Mouse (Mus musculus) hindbrain, embryonic 11.5 days (tissue): ENCODE measurements at regions not wholly inside any gene's neighbourhood (a gene's known extent, or its start where the extent isn't known, plus 50 kb on each side); places are given as distances from the start of the nearest gene placed in this dataset.

ENCODE experiments used
- ATAC-seq: fragments of 200-750 bp; cut with Nextera tagmentation; 2 replicates; pipeline ENCODE4 v1.8.0; 2017; ENCODE audit warnings: mild to moderate bottlenecking, moderate TSS enrichment, moderate library complexity; ENCODE audit not compliant: low FRiP score
- DNase-seq: peaks from one replicate; pipeline ENCODE4 v3.0.0-alpha.2; 2015; ENCODE audit warnings: low spot score
- H3K27ac ChIP-seq: fragments of 300-500 bp; sonication (generic); 2 replicates; pipeline ENCODE4 v1.5.1; 2014; ENCODE audit warnings: mild to moderate bottlenecking, low read depth, low read length
- H3K27me3 ChIP-seq: fragments of 300-500 bp; sonication (generic); 2 replicates; pipeline ENCODE4 v1.6.1; 2014; ENCODE audit warnings: mild to moderate bottlenecking, low read length, moderate library complexity, mixed read lengths; ENCODE audit not compliant: control insufficient read depth, insufficient read depth
- H3K36me3 ChIP-seq: fragments of 300-500 bp; sonication (generic); 2 replicates; pipeline ENCODE4 v1.6.1; 2014; ENCODE audit warnings: mild to moderate bottlenecking, low read length, moderate library complexity, mixed read lengths; ENCODE audit not compliant: control insufficient read depth, insufficient read depth
- H3K4me1 ChIP-seq: fragments of 300-500 bp; sonication (generic); replicated peaks from 2 replicates; pipeline ENCODE4 v1.6.1; 2014; ENCODE audit warnings: low read length, mixed read lengths; ENCODE audit not compliant: control insufficient read depth, insufficient read depth
- H3K4me2 ChIP-seq: fragments of 300-500 bp; sonication (generic); replicated peaks from 2 replicates; pipeline ENCODE4 v1.6.1; 2014; ENCODE audit warnings: mild to moderate bottlenecking, low read depth, low read length
- H3K4me3 ChIP-seq: fragments of 300-500 bp; sonication (generic); 2 replicates; pipeline ENCODE4 v1.5.1; 2014; ENCODE audit warnings: low read depth, low read length
- H3K9ac ChIP-seq: fragments of 300-500 bp; sonication (generic); 2 replicates; pipeline ENCODE4 v1.6.1; 2014; ENCODE audit warnings: low read depth, low read length
- H3K9me3 ChIP-seq: fragments of 300-500 bp; sonication (generic); 2 replicates; pipeline ENCODE4 v1.6.1; 2016; ENCODE audit warnings: low read length; ENCODE audit not compliant: control insufficient read depth
- WGBS: fragments of 180-500 bp; shearing (Covaris S2); extraction: QIAGEN DNeasy Blood & Tissue Kit; methylation state at CpG from one replicate; pipeline ENCODE4 v1.1.7; 2014; 5-methylcytosine and 5-hydroxymethylcytosine counted together

DNA sequence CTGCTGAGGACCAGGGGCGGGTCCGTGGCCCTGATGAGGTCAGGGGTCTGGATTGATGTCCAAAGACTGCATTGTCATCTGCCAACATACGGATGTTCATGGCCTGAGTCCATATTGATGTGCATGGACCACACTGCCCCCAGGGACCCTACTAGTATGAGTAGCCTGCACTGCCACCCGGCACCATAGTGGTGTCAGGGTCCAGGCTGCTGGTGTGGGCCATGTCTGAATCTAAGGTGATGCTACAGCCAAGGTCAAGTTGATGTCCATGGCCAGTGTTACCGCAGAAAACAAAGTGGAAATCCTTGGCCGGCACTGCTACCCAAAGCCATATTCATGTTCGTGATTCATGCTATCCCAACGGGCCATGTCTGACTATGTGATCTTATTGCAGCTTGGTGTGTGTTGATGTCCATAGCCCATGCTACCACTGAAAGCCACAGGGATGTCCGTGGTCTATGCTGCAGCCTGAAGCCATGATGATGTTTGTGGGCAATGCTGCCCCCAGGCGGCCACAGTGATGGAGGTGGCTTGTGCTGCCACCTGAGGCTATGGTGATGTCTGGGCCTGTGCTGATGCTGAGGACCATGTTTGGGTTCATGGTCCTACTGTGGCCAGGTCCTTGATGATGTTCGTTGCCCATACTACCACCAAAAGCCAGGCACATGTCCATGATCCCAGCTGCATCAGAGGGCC is 130.5 kb downstream of the Iqub start:
- no peak overlapping the region for H3K4me3 ChIP-seq
- no peak overlapping the region for H3K4me2 ChIP-seq
- ATAC-seq (no peak; the same call in 1 of the 2 replicates), DNase-seq (no peak)
- no peaks in the 10 kb centered on the region for H3K36me3 ChIP-seq
- 86% methylated on average over 11 of the region's 11 CpGs for WGBS
- no peaks in the 10 kb centered on the region for H3K9me3 ChIP-seq
- H3K27me3 ChIP-seq = no peaks in the 10 kb centered on the region
- H3K9ac ChIP-seq = no peak overlapping the region
- no peaks in the 10 kb centered on the region for H3K4me1 ChIP-seq
- H3K27ac ChIP-seq = no peak overlapping the region

GRCm38 (mm10) chr6:24379859-24380258 is 135.0 kb downstream of the Iqub start:
- H3K9me3 ChIP-seq = no peaks in the 10 kb centered on the region
- H3K27ac ChIP-seq = no peak overlapping the region
- no peaks in the 10 kb centered on the region for H3K36me3 ChIP-seq
- no peak overlapping the region for H3K4me2 ChIP-seq
- no peak overlapping the region for H3K4me3 ChIP-seq
- 72% methylated on average over 2 of the region's 2 CpGs for WGBS
- DNase-seq (no peak), ATAC-seq (no peak)
- H3K27me3 ChIP-seq = no peaks in the 10 kb centered on the region
- H3K9ac ChIP-seq = no peak overlapping the region
- no peaks in the 10 kb centered on the region for H3K4me1 ChIP-seq

DNA sequence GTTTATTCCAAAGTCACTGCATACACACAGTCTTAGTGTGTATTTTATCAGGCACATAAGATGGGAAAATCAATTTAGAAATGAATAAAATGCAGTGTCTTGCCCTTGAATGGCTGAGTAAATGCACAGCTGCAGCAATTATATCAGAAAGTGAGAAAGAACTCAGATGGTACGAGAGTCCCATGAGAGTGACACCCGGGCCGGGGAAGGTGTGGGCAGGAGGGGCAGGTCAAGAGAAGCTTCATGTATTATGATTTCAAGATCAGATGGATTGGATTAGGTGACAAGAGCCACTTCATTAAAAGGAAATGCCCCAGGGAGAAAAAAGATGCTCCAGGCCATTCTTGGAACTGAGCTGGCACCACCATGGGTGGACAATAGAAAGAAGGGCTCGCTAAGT is 138.1 kb downstream of the Iqub start:
- Histone ChIP-seq H3K27me3 (no peaks in the 10 kb centered on the region), H3K9me3 (no peaks in the 10 kb centered on the region), H3K4me2 (no peak overlapping the region), H3K27ac (no peak overlapping the region), H3K4me1 (no peaks in the 10 kb centered on the region), H3K9ac (no peak overlapping the region), H3K4me3 (no peak overlapping the region), H3K36me3 (no peaks in the 10 kb centered on the region)
- 60% methylated on average over 4 of the region's 4 CpGs for WGBS
- ATAC-seq = peak; percentile 69
- DNase-seq = peak; percentile 11

DNA sequence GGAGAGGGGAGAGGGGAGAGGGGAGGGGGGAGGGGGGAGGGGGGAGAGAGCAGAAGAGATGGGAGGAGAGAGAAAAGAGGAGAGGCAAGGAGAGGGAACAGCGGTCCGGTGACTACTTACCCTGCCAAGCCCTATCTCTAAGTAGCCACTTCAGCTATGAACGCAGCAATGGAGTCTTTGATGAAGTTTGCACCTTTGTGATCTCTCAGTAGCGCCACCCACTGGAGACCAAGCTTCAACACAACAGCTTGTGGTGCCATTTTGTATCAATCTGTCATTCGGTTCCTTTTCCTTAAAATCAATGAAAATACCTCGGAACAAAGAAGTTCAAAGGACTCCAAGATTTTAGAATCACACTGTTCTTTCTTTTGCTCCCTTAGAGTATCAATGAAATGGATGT is 141.7 kb downstream of the Iqub start:
- H3K27me3 ChIP-seq = no peaks in the 10 kb centered on the region
- no peak for DNase-seq
- no peak overlapping the region for H3K4me2 ChIP-seq
- no peak overlapping the region for H3K27ac ChIP-seq
- no peak overlapping the region for H3K4me3 ChIP-seq
- H3K9me3 ChIP-seq = no peaks in the 10 kb centered on the region
- no peaks in the 10 kb centered on the region for H3K36me3 ChIP-seq
- no peak overlapping the region for H3K9ac ChIP-seq
- H3K4me1 ChIP-seq = no peaks in the 10 kb centered on the region
- 85% methylated on average over 6 of the region's 6 CpGs for WGBS
- no peak for ATAC-seq

- H3K4me3 ChIP-seq = no peak overlapping the region
- WGBS = 71% methylated on average over 1 of the region's 1 CpGs
- no peaks in the 10 kb centered on the region for H3K36me3 ChIP-seq
- no peak overlapping the region for H3K4me2 ChIP-seq
- no peak overlapping the region for H3K9ac ChIP-seq
- H3K27me3 ChIP-seq = no peaks in the 10 kb centered on the region
- ATAC-seq (no peak), DNase-seq (no peak)
- H3K9me3 ChIP-seq = no peaks in the 10 kb centered on the region
- no peaks in the 10 kb centered on the region for H3K4me1 ChIP-seq
- no peak overlapping the region for H3K27ac ChIP-seq
These were observed 143.2 kb downstream of the Iqub start for GRCm38 (mm10) chr6:24371680-24372079.

DNA sequence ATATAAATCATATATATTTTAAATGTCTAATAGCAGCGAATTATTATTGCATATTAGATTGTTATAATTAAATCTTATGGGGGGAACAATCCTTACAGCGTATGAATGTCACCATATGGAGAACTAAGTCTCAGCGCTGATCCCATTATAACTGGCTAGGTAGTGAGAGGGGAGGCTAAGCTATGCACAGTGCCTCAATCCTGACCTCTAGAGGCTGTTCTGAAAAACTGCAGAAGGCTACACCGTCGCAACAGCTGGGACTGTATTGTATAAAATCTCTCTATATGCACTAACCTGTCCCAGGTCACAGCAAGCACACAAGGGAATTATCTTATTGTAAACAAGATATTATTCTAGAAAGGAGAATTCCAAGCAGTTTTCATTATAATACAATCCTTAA is 164.0 kb downstream of the Iqub start:
- Histone ChIP-seq H3K4me1 (no peaks in the 10 kb centered on the region), H3K9ac (no peak overlapping the region), H3K27ac (no peak overlapping the region), H3K27me3 (no peaks in the 10 kb centered on the region), H3K36me3 (no peaks in the 10 kb centered on the region), H3K9me3 (no peaks in the 10 kb centered on the region), H3K4me3 (no peak overlapping the region), H3K4me2 (no peak overlapping the region)
- ATAC-seq = peak; percentile 91
- peak; percentile 70 for DNase-seq
- 18% methylated on average over 5 of the region's 5 CpGs for WGBS

GRCm38 (mm10) chr6:24348481-24349062 is 166.3 kb downstream of the Iqub start:
- no peak overlapping the region for H3K9ac ChIP-seq
- WGBS = 51% methylated on average over 8 of the region's 8 CpGs
- peak overlapping the region; percentile 21 for H3K4me2 ChIP-seq
- no peak for DNase-seq
- H3K4me1 ChIP-seq = no peaks in the 10 kb centered on the region
- H3K27me3 ChIP-seq = no peaks in the 10 kb centered on the region
- H3K4me3 ChIP-seq = no peak overlapping the region
- H3K9me3 ChIP-seq = no peaks in the 10 kb centered on the region
- no peak overlapping the region for H3K27ac ChIP-seq
- ATAC-seq = peak; percentile 17
- no peaks in the 10 kb centered on the region for H3K36me3 ChIP-seq

GRCm38 (mm10) chr6:24347745-24348480 is 167.0 kb downstream of the Iqub start:
- DNase-seq (peak; percentile 52), ATAC-seq (peak; percentile 60)
- no peak overlapping the region for H3K4me3 ChIP-seq
- no peaks in the 10 kb centered on the region for H3K36me3 ChIP-seq
- H3K9ac ChIP-seq = no peak overlapping the region
- H3K27ac ChIP-seq = no peak overlapping the region
- WGBS = 36% methylated on average over 13 of the region's 13 CpGs
- no peaks in the 10 kb centered on the region for H3K4me1 ChIP-seq
- H3K27me3 ChIP-seq = no peaks in the 10 kb centered on the region
- peak overlapping the region; percentile 21 for H3K4me2 ChIP-seq
- no peaks in the 10 kb centered on the region for H3K9me3 ChIP-seq

DNA sequence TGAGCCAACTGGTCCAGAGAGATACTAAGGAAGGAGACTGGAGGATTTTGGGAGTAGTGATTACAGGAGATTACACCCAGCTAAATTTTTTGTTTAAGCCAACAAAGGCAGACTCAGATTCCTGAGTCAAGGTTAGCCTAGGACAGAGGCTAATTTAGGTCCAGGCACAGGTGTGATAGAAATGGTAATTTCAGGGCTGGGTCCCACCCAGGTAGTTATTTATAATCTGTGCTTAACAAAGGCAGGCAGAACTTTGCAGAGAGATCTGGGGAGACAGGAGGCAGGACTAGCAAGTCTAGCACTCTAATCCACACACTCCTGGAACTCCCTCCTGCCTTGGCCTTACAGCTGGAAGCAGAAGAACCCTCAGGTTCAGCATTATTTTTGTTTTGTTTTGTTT is 172.4 kb downstream of the Iqub start:
- Histone ChIP-seq H3K4me1 (no peaks in the 10 kb centered on the region), H3K9ac (no peak overlapping the region), H3K4me2 (no peak overlapping the region), H3K27ac (no peak overlapping the region), H3K27me3 (no peaks in the 10 kb centered on the region), H3K9me3 (no peaks in the 10 kb centered on the region), H3K36me3 (no peaks in the 10 kb centered on the region), H3K4me3 (no peak overlapping the region)
- ATAC-seq = no peak
- no peak for DNase-seq
